Mouse (Mus musculus) natural killer cell, adult 2 months (primary cell): ENCODE data around the gene Exoc1.

Experiments used
- DNase-seq, 2 experiments: peaks; one replicate each; pipeline ENCODE4 v3.0.0; 2022; ENCODE audit warnings: low spot score in 2 of 2

The Exoc1 gene

GRCm38 (mm10) chr5:76609702-76610370 lies 80.7 kb downstream of the Exoc1 start:
- DNase-seq: no peak

DNA sequence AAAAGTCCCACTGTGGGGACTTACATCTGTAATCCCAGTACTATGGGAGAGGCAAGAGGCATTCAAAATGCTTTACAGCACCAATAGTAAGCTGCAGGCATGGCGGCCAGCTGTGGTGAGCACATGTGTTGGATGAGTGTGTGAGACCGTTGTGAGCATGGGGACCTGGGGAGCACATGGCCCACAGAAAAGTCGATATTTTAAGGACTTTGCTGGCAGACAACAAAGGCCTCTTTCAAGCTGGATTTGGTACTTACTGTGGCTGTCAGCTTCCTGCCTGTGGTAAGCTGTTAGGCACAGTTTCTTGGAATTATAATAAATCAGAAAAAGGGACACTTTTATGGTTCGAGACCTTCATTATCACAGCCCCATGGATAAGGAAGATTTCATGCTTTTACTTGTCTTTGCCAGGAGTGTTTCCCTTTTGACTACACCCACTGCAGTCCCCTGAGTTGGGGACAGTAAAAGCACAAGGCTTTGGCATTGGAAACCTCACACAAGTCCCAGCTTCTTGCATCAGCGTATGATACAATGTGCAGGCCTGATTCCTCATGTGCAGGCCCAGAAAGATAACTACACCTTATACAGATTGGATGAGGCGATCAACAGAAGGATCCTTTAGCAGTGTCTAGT lies 83.9 kb downstream of the Exoc1 start:
- DNase-seq: no peak

- no peak for DNase-seq
These were observed 86.2 kb downstream of the Exoc1 start for GRCm38 (mm10) chr5:76615276-76615675.

DNA sequence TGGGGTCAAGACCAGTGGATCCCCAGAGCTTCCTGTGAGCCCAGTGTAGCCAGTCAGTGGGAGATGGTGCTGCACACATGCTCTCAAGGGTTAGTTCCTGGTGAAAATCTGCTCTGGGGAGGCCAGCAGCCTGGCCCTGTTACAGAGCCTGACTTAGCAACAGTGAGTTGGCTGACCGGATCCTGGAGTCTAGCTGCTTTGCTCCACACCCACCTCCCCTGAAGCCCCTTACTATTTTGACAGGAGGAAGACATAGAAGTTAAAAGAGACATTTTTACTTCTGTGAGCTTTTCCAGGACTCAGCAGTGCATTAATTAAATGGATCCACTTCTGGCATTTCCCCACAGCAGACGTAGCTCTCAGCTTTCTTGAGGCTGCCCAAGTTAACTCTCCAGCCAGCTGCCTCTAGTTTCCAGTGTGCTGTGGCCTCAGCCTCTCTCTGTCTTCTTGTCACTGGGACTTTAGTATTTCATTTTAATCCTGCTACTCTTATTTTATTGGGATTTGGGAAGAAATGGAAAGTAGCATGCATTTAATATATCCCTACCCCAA lies 87.2 kb downstream of the Exoc1 start:
- DNase-seq: no peak

DNA sequence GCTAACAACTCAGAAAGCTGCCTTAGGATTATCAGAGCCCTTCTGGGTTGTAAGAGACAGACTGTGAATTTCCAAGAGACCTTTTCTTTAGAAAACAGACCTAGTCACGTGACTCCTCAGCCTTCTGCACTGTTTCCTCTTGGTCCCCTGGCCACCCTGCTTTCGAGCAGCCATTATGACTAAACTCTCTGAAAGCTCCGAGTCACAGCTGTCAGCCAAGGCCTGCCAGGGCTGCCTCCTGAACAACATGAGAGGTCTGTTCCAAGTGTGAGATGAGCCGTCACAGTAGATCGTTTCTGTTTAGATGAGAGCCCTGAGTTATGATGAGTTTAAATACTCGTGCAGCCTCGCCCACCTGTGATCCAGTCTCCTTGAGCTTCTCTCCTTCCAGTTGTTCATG lies 89.6 kb downstream of the Exoc1 start:
- DNase-seq: no peak
